Mouse (Mus musculus) hindbrain, embryonic 12.5 days (tissue): ENCODE data around the gene Ppp2r5a. TPM values are rescaled to one million over a fixed set of nuclear protein-coding genes. Genes with fewer than 3 reads are reported as not detected.
A peak's percentile ranks its signal among the peaks of the same experiment; 100 is the strongest.

Experiments used
- ATAC-seq: fragments of 200-750 bp; cut with Nextera tagmentation; 2 replicates; pipeline ENCODE4 v1.8.0; 2017; ENCODE audit warnings: moderate TSS enrichment; ENCODE audit not compliant: low FRiP score
- H3K27ac ChIP-seq: fragments of 300-500 bp; sonication (generic); 2 replicates; pipeline ENCODE4 v1.5.1; 2016; ENCODE audit warnings: mild to moderate bottlenecking
- H3K27me3 ChIP-seq: fragments of 300-500 bp; sonication (generic); 2 replicates; pipeline ENCODE4 v1.6.1; 2016; ENCODE audit warnings: mild to moderate bottlenecking
- H3K36me3 ChIP-seq: fragments of 300-500 bp; sonication (generic); 2 replicates; pipeline ENCODE4 v1.6.1; 2016; ENCODE audit warnings: mild to moderate bottlenecking
- H3K4me1 ChIP-seq: fragments of 300-500 bp; sonication (generic); 2 replicates; pipeline ENCODE4 v1.6.1; 2016
- H3K4me2 ChIP-seq: fragments of 300-500 bp; sonication (generic); replicated peaks from 2 replicates; pipeline ENCODE4 v1.6.1; 2016; ENCODE audit warnings: mild to moderate bottlenecking
- H3K4me3 ChIP-seq: fragments of 300-500 bp; sonication (generic); 2 replicates; pipeline ENCODE4 v1.5.1; 2016; ENCODE audit warnings: mild to moderate bottlenecking
- H3K9ac ChIP-seq: fragments of 300-500 bp; sonication (generic); 2 replicates; pipeline ENCODE4 v1.6.1; 2016; ENCODE audit warnings: mild to moderate bottlenecking, moderate library complexity
- H3K9me3 ChIP-seq: fragments of 300-500 bp; sonication (generic); replicated peaks from 2 replicates; pipeline ENCODE4 v1.6.1; 2016; ENCODE audit warnings: mild to moderate bottlenecking
- WGBS: fragments of 180-500 bp; shearing (Covaris S2); methylation state at CpG from one replicate; pipeline ENCODE4 v1.1.7; 2016; 5-methylcytosine and 5-hydroxymethylcytosine counted together
- polyA plus RNA-seq: library from polyadenylated mRNA; unstranded; fragments of >200 nt; fragmentation: Nextera tagmentation; extraction: Ambion mirVana; gene quantifications from 2 replicates; pipeline ENCODE4 v1.2.1, GENCODE M21; 2016

The Ppp2r5a gene
- polyA plus RNA-seq, 1 experiment from 2014 or later, result 14.9 TPM

- Histone ChIP-seq H3K4me3 (no peak overlapping the region), H3K9me3 (no peaks in the 10 kb centered on the region), H3K36me3 (no peaks in the 10 kb centered on the region), H3K4me2 (no peak overlapping the region), H3K9ac (no peak overlapping the region), H3K27me3 (no peaks in the 10 kb centered on the region), H3K4me1 (peaks cover 6% of the 10 kb centered on the region; the same call in 1 of the 2 replicates), H3K27ac (no peak overlapping the region)
- 88% methylated on average over 6 of the region's 6 CpGs for WGBS
- ATAC-seq, result no peak
Measured at GRCm38 (mm10) chr1:191414432-191414831, 11.4 kb upstream of the Ppp2r5a start.

- H3K27ac ChIP-seq, result no peak overlapping the region
- H3K4me2 ChIP-seq, result no peak overlapping the region
- no peaks in the 10 kb centered on the region for H3K9me3 ChIP-seq
- H3K4me1 ChIP-seq, result peaks cover 6% of the 10 kb centered on the region; the same call in 1 of the 2 replicates
- H3K36me3 ChIP-seq, result no peaks in the 10 kb centered on the region
- no peak for ATAC-seq
- H3K27me3 ChIP-seq, result no peaks in the 10 kb centered on the region
- no peak overlapping the region for H3K4me3 ChIP-seq
- WGBS, result 56% methylated on average over 6 of the region's 6 CpGs
- no peak overlapping the region for H3K9ac ChIP-seq
Measured at GRCm38 (mm10) chr1:191413691-191414415, 10.8 kb upstream of the Ppp2r5a start.

- no peak overlapping the region for H3K9ac ChIP-seq
- no peak overlapping the region for H3K4me2 ChIP-seq
- ATAC-seq, result no peak
- H3K27me3 ChIP-seq, result no peaks in the 10 kb centered on the region
- WGBS, result 56% methylated on average over 10 of the region's 10 CpGs
- H3K4me1 ChIP-seq, result no peaks in the 10 kb centered on the region
- no peaks in the 10 kb centered on the region for H3K36me3 ChIP-seq
- no peak overlapping the region for H3K4me3 ChIP-seq
- H3K9me3 ChIP-seq, result no peaks in the 10 kb centered on the region
- no peak overlapping the region for H3K27ac ChIP-seq
Measured at GRCm38 (mm10) chr1:191410294-191411036, 7.4 kb upstream of the Ppp2r5a start.

- no peak overlapping the region for H3K27ac ChIP-seq
- H3K27me3 ChIP-seq, result no peaks in the 10 kb centered on the region
- no peak for ATAC-seq
- H3K4me2 ChIP-seq, result no peak overlapping the region
- WGBS, result 67% methylated on average over 12 of the region's 12 CpGs
- no peak overlapping the region for H3K4me3 ChIP-seq
- H3K9ac ChIP-seq, result no peak overlapping the region
- no peaks in the 10 kb centered on the region for H3K36me3 ChIP-seq
- no peaks in the 10 kb centered on the region for H3K4me1 ChIP-seq
- no peaks in the 10 kb centered on the region for H3K9me3 ChIP-seq
Measured at GRCm38 (mm10) chr1:191407246-191407645, 4.2 kb upstream of the Ppp2r5a start.

GRCm38 (mm10) chr1:191406516-191406915, 3.4 kb upstream of the Ppp2r5a start:
- WGBS, result 84% methylated on average over 8 of the region's 8 CpGs
- Histone ChIP-seq H3K9me3 (no peaks in the 10 kb centered on the region), H3K4me1 (no peaks in the 10 kb centered on the region), H3K9ac (no peak overlapping the region), H3K36me3 (no peaks in the 10 kb centered on the region), H3K4me2 (no peak overlapping the region), H3K27ac (no peak overlapping the region), H3K27me3 (no peaks in the 10 kb centered on the region), H3K4me3 (no peak overlapping the region)
- no peak for ATAC-seq

- ATAC-seq, result no peak
- Histone ChIP-seq H3K36me3 (no peaks in the 10 kb centered on the region), H3K9ac (no peak overlapping the region), H3K27ac (no peak overlapping the region), H3K4me1 (no peaks in the 10 kb centered on the region), H3K27me3 (no peaks in the 10 kb centered on the region), H3K9me3 (no peaks in the 10 kb centered on the region), H3K4me2 (no peak overlapping the region), H3K4me3 (no peak overlapping the region)
- 85% methylated on average over 10 of the region's 10 CpGs for WGBS
Measured at GRCm38 (mm10) chr1:191404721-191405329, 1.8 kb upstream of the Ppp2r5a start.

GRCm38 (mm10) chr1:191404301-191404700, 1.2 kb upstream of the Ppp2r5a start:
- no peak for ATAC-seq
- Histone ChIP-seq H3K27me3 (no peaks in the 10 kb centered on the region), H3K4me2 (no peak overlapping the region), H3K27ac (no peak overlapping the region), H3K9me3 (no peaks in the 10 kb centered on the region), H3K4me3 (no peak overlapping the region), H3K4me1 (no peaks in the 10 kb centered on the region), H3K36me3 (no peaks in the 10 kb centered on the region), H3K9ac (no peak overlapping the region)
- 33% methylated on average over 1 of the region's 1 CpGs for WGBS

- Histone ChIP-seq H3K27ac (no peak overlapping the region), H3K9me3 (no peaks in the 10 kb centered on the region), H3K9ac (no peak overlapping the region), H3K27me3 (no peaks in the 10 kb centered on the region), H3K4me2 (no peak overlapping the region), H3K36me3 (no peaks in the 10 kb centered on the region), H3K4me1 (0 out of 2 replicates have a peak, but pooled peaks cover 3% of the 10 kb centered on the region), H3K4me3 (no peak overlapping the region)
- 58% methylated on average over 7 of the region's 7 CpGs for WGBS
- no peak for ATAC-seq
Measured at GRCm38 (mm10) chr1:191402506-191402905, 566 bp downstream of the Ppp2r5a start.

- H3K4me1 ChIP-seq, result 0 out of 2 replicates have a peak, but pooled peaks cover 3% of the 10 kb centered on the region
- peak overlapping the region; percentile 85 for H3K9ac ChIP-seq
- no peaks in the 10 kb centered on the region for H3K36me3 ChIP-seq
- H3K27ac ChIP-seq, result peak overlapping the region; percentile 92
- peak; percentile 99 for ATAC-seq
- H3K27me3 ChIP-seq, result 0 out of 2 replicates have a peak, but pooled peaks cover 4% of the 10 kb centered on the region
- WGBS, result under 1% methylated on average over 82 of the region's 82 CpGs
- H3K4me3 ChIP-seq, result peak overlapping the region; percentile 79
- peak overlapping the region; percentile 71 for H3K4me2 ChIP-seq
- no peaks in the 10 kb centered on the region for H3K9me3 ChIP-seq
Measured at GRCm38 (mm10) chr1:191396897-191397849, 5.9 kb downstream of the Ppp2r5a start.

GRCm38 (mm10) chr1:191396446-191396845, 6.6 kb downstream of the Ppp2r5a start:
- peak overlapping the region; percentile 78 for H3K27ac ChIP-seq
- peak; percentile 36 for ATAC-seq
- 0 out of 2 replicates have a peak, but pooled peaks cover 4% of the 10 kb centered on the region for H3K27me3 ChIP-seq
- H3K9ac ChIP-seq, result peak overlapping the region; percentile 85
- 0 out of 2 replicates have a peak, but pooled peaks cover 3% of the 10 kb centered on the region for H3K4me1 ChIP-seq
- 1% methylated on average over 50 of the region's 74 CpGs for WGBS
- no peaks in the 10 kb centered on the region for H3K9me3 ChIP-seq
- peak overlapping the region; percentile 79 for H3K4me3 ChIP-seq
- H3K36me3 ChIP-seq, result no peaks in the 10 kb centered on the region
- H3K4me2 ChIP-seq, result peak overlapping the region; percentile 71

- Histone ChIP-seq H3K9ac (peak overlapping the region; percentile 85), H3K36me3 (no peaks in the 10 kb centered on the region), H3K4me2 (peak overlapping the region; percentile 71), H3K4me1 (0 out of 2 replicates have a peak, but pooled peaks cover 3% of the 10 kb centered on the region), H3K4me3 (peak overlapping the region; percentile 79), H3K27me3 (0 out of 2 replicates have a peak, but pooled peaks cover 4% of the 10 kb centered on the region), H3K27ac (peak overlapping the region; percentile 78), H3K9me3 (no peaks in the 10 kb centered on the region)
- WGBS, result under 1% methylated on average over 43 of the region's 43 CpGs
- ATAC-seq, result no peak
Measured at GRCm38 (mm10) chr1:191395871-191396433, 7.1 kb downstream of the Ppp2r5a start.
